Mouse (Mus musculus): Measurements from ENCODE around the gene Pgls.

The Pgls gene

GRCm38 (mm10) chr8:71638321-71638720 lies 46.3 kb downstream of the Pgls start:
- no peak for DNase-seq (ENCODE audit: low spot score)

GRCm38 (mm10) chr8:71639318-71639717 lies 47.3 kb downstream of the Pgls start:
- no peak for DNase-seq (ENCODE audit: low spot score)

- no peak for DNase-seq (ENCODE audit: low spot score)
Measured at GRCm38 (mm10) chr8:71645510-71645909, 53.5 kb downstream of the Pgls start.
